Mouse (Mus musculus) embryonic facial prominence, embryonic 10.5 days (tissue): ENCODE results near the gene 9330182O14Rik. TPM values are rescaled to one million over a fixed set of nuclear protein-coding genes. Genes with fewer than 3 reads are reported as not detected.

ENCODE experiments used
- DNase-seq: peaks from one replicate; pipeline ENCODE4 v3.0.0-alpha.2; 2017; ENCODE audit warnings: low spot score
- H3K27ac ChIP-seq: fragments of 300-500 bp; sonication (generic); replicated peaks from 2 replicates; pipeline ENCODE4 v1.5.1; 2016; ENCODE audit warnings: mild to moderate bottlenecking
- H3K27me3 ChIP-seq: fragments of 300-500 bp; sonication (generic); replicated peaks from 2 replicates; pipeline ENCODE4 v1.6.1; 2016; ENCODE audit warnings: low read depth, mild to moderate bottlenecking; ENCODE audit not compliant: poor library complexity, severe bottlenecking
- H3K36me3 ChIP-seq: fragments of 300-500 bp; sonication (generic); replicated peaks from 2 replicates; pipeline ENCODE4 v1.6.1; 2016; ENCODE audit warnings: mild to moderate bottlenecking, moderate library complexity
- H3K4me1 ChIP-seq: fragments of 300-500 bp; sonication (generic); 2 replicates; pipeline ENCODE4 v1.6.1; 2016
- H3K4me3 ChIP-seq: fragments of 300-500 bp; sonication (generic); 2 replicates; pipeline ENCODE4 v1.5.1; 2016; ENCODE audit warnings: mild to moderate bottlenecking, moderate library complexity
- H3K9me3 ChIP-seq: fragments of 300-500 bp; sonication (generic); 2 replicates; pipeline ENCODE4 v1.6.1; 2016; ENCODE audit warnings: mild to moderate bottlenecking
- WGBS: fragments of 180-500 bp; shearing (Covaris S2); methylation state at CpG from one replicate; pipeline ENCODE4 v1.1.7; 2016; 5-methylcytosine and 5-hydroxymethylcytosine counted together
- polyA plus RNA-seq: library from polyadenylated mRNA; unstranded; fragments of >200 nt; fragmentation: Nextera tagmentation; extraction: Ambion mirVana; gene quantifications from 2 replicates; pipeline ENCODE4 v1.2.1, GENCODE M21; 2016

The 9330182O14Rik gene
- polyA plus RNA-seq, result not detected in 2 replicates

GRCm38 (mm10) chr15:40134152-40134792, at the start of gene 9330182O14Rik:
Gene 9330182O14Rik, plus strand, starts transcription at chr15:40134365.
- Histone ChIP-seq H3K27me3 (0 out of 2 replicates have a peak, but pooled peaks cover 6% of the 10 kb centered on the region), H3K36me3 (no peaks in the 10 kb centered on the region), H3K4me1 (no peaks in the 10 kb centered on the region), H3K9me3 (no peaks in the 10 kb centered on the region), H3K4me3 (no peak within 1 kb of the TSS), H3K27ac (no peak within 1 kb of the TSS)
- WGBS, result 63% methylated on average over 10 of the region's 10 CpGs
- DNase-seq, result no peak

- WGBS, result 88% methylated on average over 2 of the region's 2 CpGs
- DNase-seq, result no peak
- H3K9me3 ChIP-seq, result no peaks in the 10 kb centered on the region
- H3K27ac ChIP-seq, result no peak overlapping the region
- no peaks in the 10 kb centered on the region for H3K36me3 ChIP-seq
- H3K4me1 ChIP-seq, result peaks cover 6% of the 10 kb centered on the region; the same call in 1 of the 2 replicates
- no peak overlapping the region for H3K4me3 ChIP-seq
- no peaks in the 10 kb centered on the region for H3K27me3 ChIP-seq
Measured at GRCm38 (mm10) chr15:40103304-40103703, 30.9 kb upstream of the 9330182O14Rik start.

DNA sequence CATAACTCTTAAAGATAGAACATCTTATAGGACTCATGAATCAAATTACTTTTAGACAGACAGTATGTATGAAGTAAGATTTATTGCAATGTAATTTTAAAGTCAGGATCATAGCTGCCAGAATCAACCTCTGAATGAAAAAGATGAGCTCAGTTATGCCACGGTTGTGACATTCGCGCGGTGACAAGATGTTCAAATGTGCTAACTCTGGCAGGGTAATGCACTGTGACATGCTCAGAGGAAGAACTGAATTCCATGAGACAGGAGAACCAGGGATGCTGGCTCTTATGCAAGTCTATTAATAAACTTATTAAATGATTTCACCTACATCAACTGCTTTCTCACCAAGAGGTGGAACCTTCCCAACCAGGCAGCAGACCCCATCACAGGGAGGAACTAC, 28.5 kb upstream of the 9330182O14Rik start:
- Histone ChIP-seq H3K27me3 (no peaks in the 10 kb centered on the region), H3K4me1 (peaks cover 6% of the 10 kb centered on the region; the same call in 1 of the 2 replicates), H3K4me3 (no peak overlapping the region), H3K9me3 (no peaks in the 10 kb centered on the region), H3K27ac (no peak overlapping the region), H3K36me3 (no peaks in the 10 kb centered on the region)
- no peak for DNase-seq
- 88% methylated on average over 4 of the region's 4 CpGs for WGBS

GRCm38 (mm10) chr15:40113888-40114576, 20.1 kb upstream of the 9330182O14Rik start:
- Histone ChIP-seq H3K27ac (peak overlapping the region; percentile 54; the same call in 1 of the 2 replicates), H3K27me3 (no peaks in the 10 kb centered on the region), H3K9me3 (no peaks in the 10 kb centered on the region), H3K4me3 (peak overlapping the region; percentile 46), H3K4me1 (peaks cover 15% of the 10 kb centered on the region), H3K36me3 (no peaks in the 10 kb centered on the region)
- DNase-seq, result no peak
- 31% methylated on average over 18 of the region's 18 CpGs for WGBS

GRCm38 (mm10) chr15:40114600-40115271, 19.4 kb upstream of the 9330182O14Rik start:
- peak; percentile 42 for DNase-seq
- Histone ChIP-seq H3K27ac (peak overlapping the region; percentile 54; the same call in 1 of the 2 replicates), H3K4me3 (peak overlapping the region; percentile 46), H3K27me3 (no peaks in the 10 kb centered on the region), H3K4me1 (peaks cover 15% of the 10 kb centered on the region), H3K36me3 (no peaks in the 10 kb centered on the region), H3K9me3 (no peaks in the 10 kb centered on the region)
- WGBS, result 23% methylated on average over 22 of the region's 22 CpGs

GRCm38 (mm10) chr15:40116396-40116795, 17.8 kb upstream of the 9330182O14Rik start:
- Histone ChIP-seq H3K9me3 (no peaks in the 10 kb centered on the region), H3K27me3 (no peaks in the 10 kb centered on the region), H3K4me3 (no peak overlapping the region), H3K27ac (no peak overlapping the region), H3K36me3 (no peaks in the 10 kb centered on the region), H3K4me1 (peaks cover 15% of the 10 kb centered on the region)
- WGBS, result 77% methylated on average over 3 of the region's 3 CpGs
- DNase-seq, result no peak

DNA sequence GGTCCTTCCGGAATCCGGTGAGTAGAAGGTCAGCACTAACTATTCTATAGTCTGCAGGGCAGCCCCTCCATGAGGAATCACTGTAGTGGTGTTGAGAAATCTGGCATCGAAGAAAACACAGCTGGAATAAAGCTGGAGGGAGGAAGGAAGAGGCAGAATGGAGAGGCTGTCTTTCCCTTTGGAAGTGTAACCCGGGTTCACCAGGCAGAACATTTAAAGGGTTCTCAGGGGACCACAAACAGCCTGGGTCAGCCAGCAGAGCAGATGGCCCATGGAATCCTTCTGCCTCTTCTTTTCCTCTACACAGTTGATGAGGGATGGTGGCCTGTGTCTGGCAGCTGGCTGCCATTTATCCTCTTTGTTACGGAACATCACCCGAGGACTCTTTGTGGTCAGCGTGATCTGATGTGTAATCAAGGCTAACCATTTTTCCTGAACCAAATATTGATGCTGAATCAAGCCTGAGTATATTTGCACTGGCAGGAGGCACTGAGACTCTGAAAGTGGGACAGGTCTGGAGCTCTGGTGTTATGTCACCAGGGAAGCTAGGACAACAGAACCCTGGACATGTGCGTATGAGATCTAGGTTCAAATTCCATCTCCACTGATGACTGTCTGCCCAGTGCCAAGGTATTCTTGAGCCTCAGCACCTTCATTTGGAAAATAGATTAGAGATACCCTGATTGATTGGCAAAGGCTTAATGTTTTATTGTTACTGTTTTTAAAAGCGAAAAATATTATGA, 9.8 kb upstream of the 9330182O14Rik start:
- Histone ChIP-seq H3K27ac (no peak overlapping the region), H3K27me3 (no peaks in the 10 kb centered on the region), H3K4me3 (no peak overlapping the region), H3K36me3 (no peaks in the 10 kb centered on the region), H3K4me1 (no peaks in the 10 kb centered on the region), H3K9me3 (no peaks in the 10 kb centered on the region)
- 83% methylated on average over 9 of the region's 9 CpGs for WGBS
- DNase-seq, result no peak

- no peak overlapping the region for H3K27ac ChIP-seq
- no peaks in the 10 kb centered on the region for H3K36me3 ChIP-seq
Measured at GRCm38 (mm10) chr15:40129496-40129895, 4.7 kb upstream of the 9330182O14Rik start.

GRCm38 (mm10) chr15:40130880-40131478, 3.2 kb upstream of the 9330182O14Rik start:
- Histone ChIP-seq H3K27me3 (0 out of 2 replicates have a peak, but pooled peaks cover 6% of the 10 kb centered on the region), H3K4me3 (no peak overlapping the region), H3K9me3 (no peaks in the 10 kb centered on the region), H3K4me1 (no peaks in the 10 kb centered on the region), H3K36me3 (no peaks in the 10 kb centered on the region), H3K27ac (no peak overlapping the region)
- 28% methylated on average over 15 of the region's 15 CpGs for WGBS
- peak; percentile 78 for DNase-seq

More at GRCm38 (mm10) chr15:40129496-40129895, 4.7 kb upstream of the 9330182O14Rik start:
- H3K27me3 ChIP-seq, result 0 out of 2 replicates have a peak, but pooled peaks cover 6% of the 10 kb centered on the region
- H3K4me3 ChIP-seq, result no peak overlapping the region
- H3K9me3 ChIP-seq, result no peaks in the 10 kb centered on the region
- 57% methylated on average over 5 of the region's 5 CpGs for WGBS
- H3K4me1 ChIP-seq, result no peaks in the 10 kb centered on the region
- DNase-seq, result no peak

DNA sequence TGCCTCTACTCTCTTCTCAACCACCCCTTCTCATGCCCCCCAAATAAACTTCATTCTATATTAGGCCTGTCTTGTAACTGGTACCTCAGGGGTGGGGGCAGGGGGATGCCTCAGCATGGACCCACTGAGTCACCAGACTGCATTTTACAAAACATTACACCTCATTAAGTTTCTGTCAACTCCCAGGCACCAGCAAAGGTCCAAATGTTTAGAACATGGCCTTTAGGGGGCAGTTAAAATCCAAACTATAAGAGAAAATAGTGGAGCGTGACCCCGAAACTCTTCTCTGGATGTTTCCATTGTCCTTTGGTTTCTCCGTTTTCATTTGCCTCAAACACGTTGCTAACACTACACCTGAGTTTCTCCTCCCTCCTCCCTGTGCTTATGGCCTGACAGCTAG, 1.8 kb upstream of the 9330182O14Rik start:
- WGBS, result 79% methylated on average over 4 of the region's 4 CpGs
- no peak overlapping the region for H3K27ac ChIP-seq
- no peak overlapping the region for H3K4me3 ChIP-seq

DNA sequence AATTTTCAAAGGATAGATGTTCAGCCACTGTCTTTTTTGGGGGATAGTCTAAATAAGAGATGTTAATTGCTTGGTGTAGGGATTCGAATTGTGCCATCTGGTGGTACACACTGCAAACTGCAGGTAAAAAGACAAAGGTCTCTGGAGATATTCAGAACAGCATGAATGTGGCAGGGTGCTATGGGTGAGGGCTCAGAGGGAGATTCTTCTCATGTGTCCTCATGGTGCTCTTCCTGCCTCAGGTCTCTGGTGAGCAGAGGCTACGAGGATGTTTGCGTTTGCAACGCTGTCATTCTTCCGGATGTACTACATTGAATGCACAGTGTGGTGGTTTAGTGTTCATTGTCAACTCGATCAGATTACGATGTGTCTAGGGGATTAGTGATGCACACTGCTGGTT, 10.1 kb downstream of the 9330182O14Rik start:
- peak; percentile 32 for DNase-seq
- 51% methylated on average over 7 of the region's 7 CpGs for WGBS
- Histone ChIP-seq H3K27ac (no peak overlapping the region), H3K4me3 (no peak overlapping the region), H3K4me1 (no peaks in the 10 kb centered on the region), H3K27me3 (no peaks in the 10 kb centered on the region), H3K9me3 (no peaks in the 10 kb centered on the region), H3K36me3 (no peaks in the 10 kb centered on the region)

More for the DNA sequence above, 1.8 kb upstream of the 9330182O14Rik start:
- Histone ChIP-seq H3K4me1 (no peaks in the 10 kb centered on the region), H3K9me3 (no peaks in the 10 kb centered on the region), H3K27me3 (0 out of 2 replicates have a peak, but pooled peaks cover 6% of the 10 kb centered on the region), H3K36me3 (no peaks in the 10 kb centered on the region)
- no peak for DNase-seq

- no peaks in the 10 kb centered on the region for H3K27me3 ChIP-seq
- no peaks in the 10 kb centered on the region for H3K36me3 ChIP-seq
- H3K4me1 ChIP-seq, result no peaks in the 10 kb centered on the region
- H3K4me3 ChIP-seq, result no peak overlapping the region
- H3K9me3 ChIP-seq, result no peaks in the 10 kb centered on the region
- H3K27ac ChIP-seq, result no peak overlapping the region
- DNase-seq, result no peak
- 90% methylated on average over 6 of the region's 6 CpGs for WGBS
Measured at GRCm38 (mm10) chr15:40157683-40158082, 23.5 kb downstream of the 9330182O14Rik start.
